Mouse (Mus musculus): ENCODE measurements around the gene Fzd4. TPM values are rescaled to one million over a fixed set of nuclear protein-coding genes. Genes with fewer than 3 reads are reported as not detected.
A peak's percentile ranks its signal among the peaks of the same experiment; 100 is the strongest.

Gene Fzd4
- polyA plus RNA-seq, 1 experiment from 2014 or later: 13.2 TPM

DNA sequence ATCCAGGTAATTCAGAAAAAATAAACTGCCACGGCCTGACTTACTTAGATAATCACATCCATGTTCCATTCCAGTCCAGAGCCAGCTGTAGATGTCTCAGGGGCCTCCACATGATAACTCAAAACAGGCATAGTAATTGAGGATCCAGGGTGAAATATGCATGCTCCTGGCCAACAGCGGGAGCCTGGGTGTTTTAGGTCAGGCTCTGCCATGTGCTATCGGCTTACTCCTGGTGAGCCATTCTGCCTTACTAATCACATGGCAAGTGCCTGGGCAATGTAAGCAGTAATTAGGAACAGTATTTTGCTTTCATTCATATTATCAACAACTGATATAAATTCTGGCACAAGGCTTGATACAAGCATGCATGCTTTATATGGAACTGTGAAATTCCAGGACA lies 57.2 kb downstream of the Fzd4 start:
- no peak overlapping the region for H3K4me2 ChIP-seq (replicated peaks)
- no peaks in the 10 kb centered on the region for H3K9me3 ChIP-seq
- no peak overlapping the region for H3K9ac ChIP-seq
- H3K27ac ChIP-seq: no peak overlapping the region
- peaks cover 39% of the 10 kb centered on the region for H3K4me1 ChIP-seq
- H3K4me3 ChIP-seq: no peak overlapping the region
- ATAC-seq (ENCODE audit: insufficient number of reproducible peaks, insufficient read depth, low FRiP score, low TSS enrichment): peak; percentile 82; the same call in 1 of the 2 replicates
- no peaks in the 10 kb centered on the region for H3K36me3 ChIP-seq
- 16% methylated on average over 3 of the region's 3 CpGs for WGBS
- H3K27me3 ChIP-seq: no peaks in the 10 kb centered on the region

Other genes with a start within 250 kb of the Fzd4 start
- gene Tmem135, start 133 bp upstream of the Fzd4 start, polyA plus RNA-seq (2016; fragmentation: Nextera tagmentation; extraction: Ambion mirVana): 22.7 and 23.0 TPM in 2 replicates
- 74.5 and 81.4 TPM in 2 replicates for gene Prss23, start 122.8 kb downstream of the Fzd4 start, polyA plus RNA-seq (2016; fragmentation: Nextera tagmentation; extraction: Ambion mirVana)
- gene Me3, start 228.0 kb downstream of the Fzd4 start, polyA plus RNA-seq (2016; fragmentation: Nextera tagmentation; extraction: Ambion mirVana): 1.7 and 2.3 TPM in 2 replicates